Mouse (Mus musculus) E14TG2a.4 (cell line): ENCODE measurements at regions not wholly inside any gene's neighbourhood (a gene's known extent, or its start where the extent isn't known, plus 50 kb on each side); places are given as distances from the start of the nearest gene placed in this dataset.

Source experiments
- CTCF ChIP-seq: conservative IDR thresholded peaks from 2 replicates; pipeline ENCODE4 v1.5.1; 2014; ENCODE audit warnings: low read length
- NANOG ChIP-seq: IDR thresholded peaks from 2 replicates; pipeline ENCODE4 v1.6.1; 2014; ENCODE audit warnings: borderline replicate concordance, low read length, mixed read lengths
- POU5F1 ChIP-seq: IDR thresholded peaks from 2 replicates; pipeline ENCODE4 v1.6.1; 2014; ENCODE audit warnings: low read length, borderline replicate concordance

- TF ChIP-seq CTCF = no peak
- TF ChIP-seq NANOG = no peak
- TF ChIP-seq POU5F1 = no peak
These were observed 157.5 kb downstream of the Slc38a4 start for GRCm38 (mm10) chr15:96898285-96898684.
